Mouse (Mus musculus): Measurements from ENCODE around the gene Lbr. TPM values are rescaled to one million over a fixed set of nuclear protein-coding genes. Genes with fewer than 3 reads are reported as not detected.

Gene Lbr
- total and polyA plus RNA-seq, 2 experiments from 2014 or later = 29.1 to 39.8 TPM

GRCm38 (mm10) chr1:181876656-181877055, 33.8 kb upstream of the Lbr start:
- WGBS = 66% methylated on average over 3 of the region's 3 CpGs
- no peak overlapping the region for H3K4me3 ChIP-seq (ENCODE audit: low read length)
- no peaks in the 10 kb centered on the region for H3K9me3 ChIP-seq (ENCODE audit: low read length)
- H3K9ac ChIP-seq (replicated peaks; ENCODE audit: low read length) = no peak overlapping the region
- no peak overlapping the region for H3K4me2 ChIP-seq (ENCODE audit: low read depth, low read length)
- peaks cover 4% of the 10 kb centered on the region; the same call in 1 of the 2 replicates for H3K4me1 ChIP-seq (ENCODE audit: insufficient read depth, low read length)
- H3K36me3 ChIP-seq (ENCODE audit: insufficient read depth, low read length) = no peaks in the 10 kb centered on the region
- peak overlapping the region; percentile 49; the same call in 1 of the 2 replicates for H3K27ac ChIP-seq
- DNase-seq (ENCODE audit: low spot score) (peak; percentile 38), ATAC-seq (no peak; the same call in 1 of the 2 replicates)
- TF ChIP-seq CTCF (IDR thresholded peaks at IDR 0.05; ENCODE audit: low read depth) = no peak
- no peaks in the 10 kb centered on the region for H3K27me3 ChIP-seq (ENCODE audit: insufficient read depth, low read length)

GRCm38 (mm10) chr1:181873086-181873920, 30.5 kb upstream of the Lbr start:
- Histone ChIP-seq H3K9me3 (ENCODE audit: low read length) (no peaks in the 10 kb centered on the region), H3K27me3 (ENCODE audit: insufficient read depth, low read length) (no peaks in the 10 kb centered on the region), H3K36me3 (ENCODE audit: insufficient read depth, low read length) (no peaks in the 10 kb centered on the region), H3K4me3 (ENCODE audit: low read length) (no peak overlapping the region), H3K27ac (no peak overlapping the region), H3K9ac (replicated peaks; ENCODE audit: low read length) (no peak overlapping the region), H3K4me2 (ENCODE audit: low read depth, low read length) (no peak overlapping the region), H3K4me1 (ENCODE audit: insufficient read depth, low read length) (0 out of 2 replicates have a peak, but pooled peaks cover 3% of the 10 kb centered on the region)
- no peak for DNase-seq (ENCODE audit: low spot score)
- no peak for ATAC-seq
- WGBS = 84% methylated on average over 9 of the region's 9 CpGs
- no peak for TF ChIP-seq CTCF (IDR thresholded peaks at IDR 0.05; ENCODE audit: low read depth)

- Histone ChIP-seq H3K9me3 (ENCODE audit: low read length) (no peaks in the 10 kb centered on the region), H3K4me1 (ENCODE audit: insufficient read depth, low read length) (no peaks in the 10 kb centered on the region), H3K27ac (no peak overlapping the region), H3K4me2 (ENCODE audit: low read depth, low read length) (no peak overlapping the region), H3K9ac (replicated peaks; ENCODE audit: low read length) (no peak overlapping the region), H3K27me3 (ENCODE audit: insufficient read depth, low read length) (no peaks in the 10 kb centered on the region), H3K4me3 (ENCODE audit: low read length) (no peak overlapping the region), H3K36me3 (ENCODE audit: insufficient read depth, low read length) (no peaks in the 10 kb centered on the region)
- TF ChIP-seq CTCF (IDR thresholded peaks at IDR 0.05; ENCODE audit: low read depth) = no peak
- 67% methylated on average over 3 of the region's 3 CpGs for WGBS
- no peak for ATAC-seq
- DNase-seq (ENCODE audit: low spot score) = no peak
These were observed 29.8 kb upstream of the Lbr start for GRCm38 (mm10) chr1:181872639-181873038.

GRCm38 (mm10) chr1:181866429-181867280, 23.8 kb upstream of the Lbr start:
- peak; percentile 6; the same call in 1 of the 2 replicates for TF ChIP-seq CTCF (IDR thresholded peaks at IDR 0.05; ENCODE audit: low read depth)
- no peaks in the 10 kb centered on the region for H3K9me3 ChIP-seq (ENCODE audit: low read length)
- DNase-seq (ENCODE audit: low spot score) (no peak), ATAC-seq (no peak)
- no peaks in the 10 kb centered on the region for H3K4me1 ChIP-seq (ENCODE audit: insufficient read depth, low read length)
- H3K9ac ChIP-seq (replicated peaks; ENCODE audit: low read length) = no peak overlapping the region
- no peak overlapping the region for H3K4me3 ChIP-seq (ENCODE audit: low read length)
- no peak overlapping the region for H3K27ac ChIP-seq
- WGBS = 74% methylated on average over 6 of the region's 6 CpGs
- no peaks in the 10 kb centered on the region for H3K36me3 ChIP-seq (ENCODE audit: insufficient read depth, low read length)
- no peaks in the 10 kb centered on the region for H3K27me3 ChIP-seq (ENCODE audit: insufficient read depth, low read length)
- H3K4me2 ChIP-seq (ENCODE audit: low read depth, low read length) = no peak overlapping the region

- ATAC-seq = no peak
- Histone ChIP-seq H3K9me3 (ENCODE audit: low read length) (no peaks in the 10 kb centered on the region), H3K36me3 (ENCODE audit: insufficient read depth, low read length) (no peaks in the 10 kb centered on the region), H3K9ac (replicated peaks; ENCODE audit: low read length) (no peak overlapping the region), H3K4me3 (ENCODE audit: low read length) (no peak overlapping the region), H3K4me2 (ENCODE audit: low read depth, low read length) (no peak overlapping the region), H3K27ac (no peak overlapping the region), H3K27me3 (ENCODE audit: insufficient read depth, low read length) (no peaks in the 10 kb centered on the region), H3K4me1 (ENCODE audit: insufficient read depth, low read length) (no peaks in the 10 kb centered on the region)
- TF ChIP-seq CTCF (IDR thresholded peaks at IDR 0.05; ENCODE audit: low read depth) = no peak
- 84% methylated on average over 5 of the region's 5 CpGs for WGBS
- DNase-seq (ENCODE audit: low spot score) = no peak
These were observed 23.0 kb upstream of the Lbr start for GRCm38 (mm10) chr1:181865863-181866216.

- ATAC-seq (no peak), DNase-seq (ENCODE audit: low spot score) (no peak)
- Histone ChIP-seq H3K27ac (no peak overlapping the region), H3K4me2 (ENCODE audit: low read depth, low read length) (no peak overlapping the region), H3K27me3 (ENCODE audit: insufficient read depth, low read length) (no peaks in the 10 kb centered on the region), H3K4me1 (ENCODE audit: insufficient read depth, low read length) (no peaks in the 10 kb centered on the region), H3K36me3 (ENCODE audit: insufficient read depth, low read length) (no peaks in the 10 kb centered on the region), H3K9me3 (ENCODE audit: low read length) (no peaks in the 10 kb centered on the region), H3K9ac (replicated peaks; ENCODE audit: low read length) (no peak overlapping the region), H3K4me3 (ENCODE audit: low read length) (no peak overlapping the region)
- no peak for TF ChIP-seq CTCF (IDR thresholded peaks at IDR 0.05; ENCODE audit: low read depth)
- 74% methylated on average over 11 of the region's 11 CpGs for WGBS
These were observed 22.4 kb upstream of the Lbr start for GRCm38 (mm10) chr1:181864971-181865862.
